Mouse (Mus musculus): ENCODE data around the gene St3gal4.

The St3gal4 gene

DNA sequence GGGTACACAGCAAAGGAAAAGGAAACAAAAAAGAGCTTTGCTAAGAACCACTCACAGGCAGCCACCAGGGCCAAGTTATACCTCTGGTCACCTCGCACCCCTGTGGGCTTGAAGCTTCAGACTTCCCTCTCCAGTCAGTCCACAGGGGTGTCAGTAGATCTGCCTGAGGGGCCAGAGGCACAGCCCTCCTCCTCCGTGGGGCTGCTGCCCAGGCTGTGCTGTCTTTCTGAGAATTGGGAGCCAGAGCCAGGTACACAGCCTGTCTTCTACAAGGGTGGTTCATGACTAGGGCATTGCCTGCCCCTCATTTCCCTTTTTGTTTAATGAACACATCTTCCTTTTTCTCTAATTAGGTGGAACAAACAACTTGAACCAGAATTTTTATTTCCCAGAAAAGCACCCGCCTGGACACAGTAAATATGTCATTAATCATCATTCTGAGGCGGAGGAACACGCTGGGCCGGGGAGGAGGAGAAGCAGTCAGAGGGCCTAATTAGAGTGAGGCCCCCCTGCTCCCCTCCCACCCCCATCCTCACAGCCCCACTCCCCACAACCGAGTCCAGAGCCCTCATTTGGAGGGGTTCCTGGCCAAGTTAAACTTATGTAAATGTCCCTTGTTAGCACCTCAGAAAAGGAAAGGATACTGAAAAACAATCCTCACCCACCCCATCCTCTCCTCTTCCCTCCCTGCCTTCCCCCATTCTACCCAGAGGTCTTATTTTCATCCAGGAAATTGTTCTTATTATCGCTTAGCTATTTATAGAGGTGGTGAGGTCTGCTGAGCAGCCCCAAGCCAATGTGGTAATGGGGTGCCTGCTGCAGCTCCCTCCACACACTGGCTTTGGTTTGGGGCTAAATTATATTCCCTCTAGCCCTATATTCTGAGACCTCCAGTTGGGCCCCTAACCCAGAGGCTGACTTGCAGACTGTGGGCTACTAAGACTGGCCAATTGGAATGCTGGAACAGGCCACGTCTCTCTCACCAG, 120.9 kb downstream of the St3gal4 start:
- DNase-seq: peak in 1 of 2 experiments; percentile 10

All from kidney, postnatal 4 days (tissue).